Mouse (Mus musculus) ovary, postnatal 10 days (tissue): ENCODE data around the gene Calm5.
A peak's percentile ranks its signal among the peaks of the same experiment; 100 is the strongest.
"Not testable (repeated sequence)": the region's sequence is repeated elsewhere in the genome, so short reads cannot be mapped to it uniquely, and the experiment has no call there.

Source experiments
- DNase-seq: peaks from one replicate; pipeline ENCODE4 v3.0.0; 2022; ENCODE audit warnings: low spot score

The Calm5 gene

GRCm38 (mm10) chr13:3866355-3867052, 12.5 kb downstream of the Calm5 start:
- no peak for DNase-seq

DNA sequence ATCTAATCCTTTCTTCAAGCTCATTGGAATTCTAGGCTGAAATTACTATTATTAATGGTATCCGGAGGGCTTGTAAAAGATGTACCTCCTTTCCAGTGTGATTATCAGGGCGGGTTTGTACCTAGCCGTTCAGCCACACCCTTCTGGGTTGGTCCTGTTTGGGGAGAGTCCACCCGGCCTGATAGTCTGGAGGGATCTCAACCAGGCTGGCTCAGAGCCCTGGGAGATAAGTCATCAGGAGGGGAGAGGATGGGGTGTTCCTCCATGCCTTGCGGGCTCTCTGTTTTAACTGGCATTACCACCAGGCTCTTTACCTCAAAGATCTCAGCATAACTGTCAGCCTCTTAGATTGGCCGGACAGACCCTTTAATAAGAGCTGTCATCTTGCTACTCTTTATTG, 13.2 kb downstream of the Calm5 start:
- DNase-seq = no peak

DNA sequence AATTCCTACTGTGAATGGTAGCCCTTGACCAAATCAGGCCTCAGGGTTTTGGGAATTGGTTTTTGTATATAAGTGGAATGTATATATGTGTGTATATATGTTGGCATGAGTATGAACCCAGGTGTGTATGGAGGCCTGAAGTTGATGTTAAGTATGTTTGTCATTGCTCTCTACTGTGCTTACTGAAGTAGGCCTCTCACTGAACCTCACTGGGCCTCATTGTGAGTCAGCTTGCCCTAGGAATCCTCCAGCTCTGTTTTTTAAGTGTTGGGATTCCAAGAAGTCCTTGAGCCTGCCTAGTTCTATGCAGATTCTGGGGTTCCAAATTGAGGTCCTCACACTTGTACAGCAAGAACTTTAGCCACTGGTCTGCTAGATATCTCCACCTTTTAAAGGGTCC, 15.9 kb downstream of the Calm5 start:
- DNase-seq = no peak

DNA sequence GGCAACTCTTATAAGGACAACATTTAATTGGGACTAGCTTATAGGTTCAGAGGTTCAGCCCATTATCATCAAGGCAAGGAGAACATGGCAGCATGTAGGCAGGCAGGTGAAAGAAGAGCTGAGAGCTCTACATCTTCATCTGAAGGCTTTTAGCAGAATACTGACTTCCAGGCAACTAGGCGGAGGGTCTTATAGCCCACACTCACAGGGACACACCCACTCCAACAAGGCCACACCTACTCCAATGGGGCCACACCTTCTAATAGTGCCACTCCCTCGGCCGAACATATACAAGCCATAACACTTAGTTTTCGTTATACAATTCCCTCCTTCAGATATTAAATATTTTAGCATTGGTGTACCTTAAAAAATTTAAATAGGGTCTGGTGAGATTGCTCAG, 18.9 kb downstream of the Calm5 start:
- DNase-seq = no peak

DNA sequence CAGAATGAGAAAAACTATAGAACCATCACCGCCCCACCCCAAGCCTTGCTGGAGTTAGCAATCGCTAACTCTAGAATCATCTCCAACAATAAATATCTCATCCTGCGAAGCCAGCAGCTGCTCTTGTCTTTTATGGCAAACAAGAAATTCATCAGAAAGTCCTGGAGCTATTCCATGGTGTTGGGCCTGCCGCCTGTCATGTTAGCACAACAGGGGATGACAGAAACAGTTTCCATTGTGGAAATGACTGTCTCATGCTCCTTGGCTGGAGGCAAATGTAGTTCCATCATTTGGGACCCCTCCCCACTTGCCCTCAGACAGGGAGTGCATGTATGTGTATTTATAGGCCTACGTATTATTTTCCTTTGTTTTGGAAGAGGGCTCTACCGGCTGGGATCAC, 22.5 kb downstream of the Calm5 start:
- no peak for DNase-seq

DNA sequence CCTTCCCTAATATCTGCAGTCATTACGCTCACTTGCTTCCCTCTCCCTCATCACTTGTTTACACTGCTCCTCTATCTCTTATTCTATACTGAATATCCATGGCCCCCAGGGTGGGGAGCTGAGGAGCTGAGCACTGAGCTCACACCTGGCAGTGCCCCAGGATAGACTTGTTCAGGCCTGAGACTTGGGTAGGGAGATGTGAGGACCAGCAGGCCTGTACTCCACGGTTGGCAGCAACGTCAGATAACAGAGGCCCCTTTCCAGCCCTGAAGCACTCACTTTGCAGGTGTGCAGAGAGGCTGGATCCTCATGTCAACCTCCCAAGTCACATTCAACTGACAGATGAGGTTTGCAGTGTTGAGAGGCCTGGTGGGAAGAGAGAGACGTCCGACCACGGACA, 23.2 kb downstream of the Calm5 start:
- DNase-seq = no peak

DNA sequence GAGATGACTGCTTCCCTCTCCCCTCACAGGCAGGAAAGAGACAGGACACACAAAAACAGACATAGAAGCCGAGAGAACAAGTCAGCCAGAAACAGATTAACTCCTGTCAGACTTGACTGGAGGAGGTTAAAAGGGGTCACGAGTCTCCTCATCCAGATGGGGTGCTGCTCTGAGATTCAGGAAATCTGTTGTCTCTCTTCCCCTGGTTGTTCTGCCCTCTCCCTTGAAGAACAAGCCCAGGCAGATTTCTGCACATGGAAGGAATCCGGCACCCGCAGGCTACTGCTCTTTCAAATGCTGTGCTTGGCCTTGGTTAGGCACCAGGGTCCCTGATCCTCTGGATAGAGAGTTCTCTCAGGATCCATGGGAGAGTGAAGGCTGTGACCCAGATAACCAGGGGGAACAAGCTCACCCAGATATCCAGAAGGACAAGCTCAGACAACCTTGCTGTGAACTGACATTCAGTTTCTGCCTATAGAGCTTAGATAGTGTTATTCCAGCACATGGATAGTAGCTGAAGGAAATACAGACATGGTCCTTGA, 23.8 kb downstream of the Calm5 start:
- DNase-seq = no peak

GRCm38 (mm10) chr13:3886663-3887062, 32.7 kb downstream of the Calm5 start:
- no peak for DNase-seq

DNA sequence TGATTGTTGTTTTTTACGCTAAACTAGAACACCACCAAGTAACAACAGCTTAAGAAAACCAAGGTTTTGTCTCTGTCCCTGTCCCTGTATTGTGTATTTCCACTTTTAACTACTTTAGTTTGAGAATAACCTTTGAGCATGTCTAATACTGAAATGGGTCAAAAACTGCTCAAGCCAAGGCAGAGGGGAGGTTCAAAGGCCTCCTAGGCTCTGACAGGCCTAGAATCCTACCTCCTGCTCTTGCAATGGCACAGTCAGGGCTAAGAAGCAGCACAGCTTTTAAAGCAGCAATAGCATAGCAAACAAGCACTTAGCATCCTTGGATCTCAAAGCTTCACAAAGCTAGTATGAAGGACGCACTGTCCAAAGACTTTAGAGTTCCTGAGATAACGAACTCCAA, 35.1 kb downstream of the Calm5 start:
- DNase-seq = no peak

DNA sequence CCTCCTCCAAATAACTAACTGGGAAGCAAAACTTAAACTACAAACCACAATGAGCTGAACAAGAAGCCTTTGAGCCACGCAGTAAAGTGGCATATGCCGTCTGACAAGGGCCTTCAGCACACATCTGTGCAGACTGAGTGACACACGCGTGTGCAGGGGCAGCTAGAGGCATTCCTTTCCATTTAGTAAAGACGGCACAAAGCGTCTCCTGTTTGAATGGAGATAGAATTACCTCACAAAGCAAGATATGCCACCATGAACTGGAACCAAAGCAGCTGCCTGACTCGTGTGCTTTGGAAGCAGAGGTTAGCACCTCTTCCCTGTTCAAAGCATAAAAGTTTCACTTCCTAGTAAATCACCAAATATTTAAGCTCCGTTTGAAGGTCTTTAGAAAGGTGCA, 36.1 kb downstream of the Calm5 start:
- DNase-seq = no peak

GRCm38 (mm10) chr13:3891479-3892087, 37.6 kb downstream of the Calm5 start:
- no peak for DNase-seq

- no peak for DNase-seq
Measured at GRCm38 (mm10) chr13:3892601-3893000, 38.6 kb downstream of the Calm5 start.

- DNase-seq = peak; percentile 88
Measured at GRCm38 (mm10) chr13:3893126-3893734, 39.3 kb downstream of the Calm5 start.

- DNase-seq = no peak
Measured at GRCm38 (mm10) chr13:3894549-3894948, 40.6 kb downstream of the Calm5 start.

- no peak for DNase-seq
Measured at GRCm38 (mm10) chr13:3895397-3895980, 41.5 kb downstream of the Calm5 start.

GRCm38 (mm10) chr13:3896032-3896431, 42.1 kb downstream of the Calm5 start:
- DNase-seq = no peak

- no peak for DNase-seq
Measured at GRCm38 (mm10) chr13:3896913-3897312, 42.9 kb downstream of the Calm5 start.

DNA sequence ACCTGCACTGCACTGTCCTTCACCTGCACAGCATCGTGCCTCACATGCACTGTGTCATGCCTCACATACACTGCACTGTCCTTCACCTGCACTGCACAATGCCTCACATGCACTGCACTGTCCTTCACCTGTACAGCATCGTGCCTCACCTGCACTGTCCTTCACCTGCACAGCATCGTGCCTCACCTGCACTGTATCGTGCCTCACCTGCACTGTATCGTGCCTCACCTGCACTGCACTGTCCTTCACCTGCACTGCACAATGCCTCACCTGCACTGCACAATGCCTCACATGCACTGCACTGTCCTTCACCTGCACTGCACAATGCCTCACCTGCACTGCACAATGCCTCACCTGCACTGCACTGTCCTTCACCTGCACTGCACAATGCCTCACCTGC, 44.2 kb downstream of the Calm5 start:
- DNase-seq = not testable (repeated sequence)

- no peak for DNase-seq
Measured at GRCm38 (mm10) chr13:3899301-3899700, 45.3 kb downstream of the Calm5 start.
